Mouse (Mus musculus): ENCODE measurements at regions not wholly inside any gene's neighbourhood (a gene's known extent, or its start where the extent isn't known, plus 50 kb on each side); places are given as distances from the start of the nearest gene placed in this dataset.

GRCm38 (mm10) chr15:36866088-36866487 is 141.5 kb downstream of the Zfp706 start:
- Histone ChIP-seq H3K4me1 (replicated peaks) (no peaks in the 10 kb centered on the region), H3K9me3 (no peaks in the 10 kb centered on the region), H3K9ac (no peak overlapping the region), H3K4me3 (replicated peaks) (no peak overlapping the region), H3K27me3 (replicated peaks) (no peaks in the 10 kb centered on the region), H3K27ac (no peak overlapping the region), H3K4me2 (replicated peaks) (no peak overlapping the region), H3K36me3 (no peaks in the 10 kb centered on the region)
- no peak for ATAC-seq
- 44% methylated on average over 1 of the region's 1 CpGs for WGBS

- Histone ChIP-seq H3K4me1 (replicated peaks) (no peaks in the 10 kb centered on the region), H3K4me3 (replicated peaks) (no peak overlapping the region), H3K36me3 (no peaks in the 10 kb centered on the region), H3K27me3 (replicated peaks) (no peaks in the 10 kb centered on the region), H3K9ac (no peak overlapping the region), H3K27ac (no peak overlapping the region), H3K9me3 (no peaks in the 10 kb centered on the region), H3K4me2 (replicated peaks) (no peak overlapping the region)
- 42% methylated on average over 3 of the region's 3 CpGs for WGBS
- ATAC-seq: no peak
These were observed 142.2 kb downstream of the Zfp706 start for GRCm38 (mm10) chr15:36865332-36865731.

GRCm38 (mm10) chr15:36864046-36864445 is 143.5 kb downstream of the Zfp706 start:
- H3K36me3 ChIP-seq: no peaks in the 10 kb centered on the region
- no peaks in the 10 kb centered on the region for H3K9me3 ChIP-seq
- WGBS: 67% methylated on average over 2 of the region's 2 CpGs
- H3K27ac ChIP-seq: no peak overlapping the region
- H3K4me2 ChIP-seq (replicated peaks): no peak overlapping the region
- no peak overlapping the region for H3K9ac ChIP-seq
- no peak for ATAC-seq
- no peaks in the 10 kb centered on the region for H3K27me3 ChIP-seq (replicated peaks)
- no peaks in the 10 kb centered on the region for H3K4me1 ChIP-seq (replicated peaks)
- no peak overlapping the region for H3K4me3 ChIP-seq (replicated peaks)

- Histone ChIP-seq H3K27ac (no peak overlapping the region), H3K9ac (no peak overlapping the region), H3K36me3 (no peaks in the 10 kb centered on the region), H3K9me3 (no peaks in the 10 kb centered on the region), H3K4me1 (replicated peaks) (peaks cover 7% of the 10 kb centered on the region; the same call in 1 of the 2 replicates), H3K4me3 (replicated peaks) (no peak overlapping the region), H3K27me3 (replicated peaks) (no peaks in the 10 kb centered on the region), H3K4me2 (replicated peaks) (no peak overlapping the region)
- 82% methylated on average over 4 of the region's 4 CpGs for WGBS
- no peak for ATAC-seq
These were observed 148.9 kb downstream of the Zfp706 start for GRCm38 (mm10) chr15:36858711-36859110.

- Histone ChIP-seq H3K4me3 (replicated peaks) (no peak overlapping the region), H3K36me3 (no peaks in the 10 kb centered on the region), H3K4me1 (replicated peaks) (peaks cover 7% of the 10 kb centered on the region; the same call in 1 of the 2 replicates), H3K4me2 (replicated peaks) (no peak overlapping the region), H3K27me3 (replicated peaks) (no peaks in the 10 kb centered on the region), H3K9ac (no peak overlapping the region), H3K9me3 (no peaks in the 10 kb centered on the region), H3K27ac (no peak overlapping the region)
- ATAC-seq: no peak
- WGBS: 77% methylated on average over 1 of the region's 1 CpGs
These were observed 150.0 kb downstream of the Zfp706 start for GRCm38 (mm10) chr15:36857622-36858021.

- Histone ChIP-seq H3K4me1 (replicated peaks) (peaks cover 7% of the 10 kb centered on the region; the same call in 1 of the 2 replicates), H3K9ac (no peak overlapping the region), H3K27ac (no peak overlapping the region), H3K9me3 (no peaks in the 10 kb centered on the region), H3K4me3 (replicated peaks) (no peak overlapping the region), H3K36me3 (no peaks in the 10 kb centered on the region), H3K4me2 (replicated peaks) (no peak overlapping the region), H3K27me3 (replicated peaks) (no peaks in the 10 kb centered on the region)
- ATAC-seq: 0 out of 2 replicates have a peak, but pooled peaks have one; percentile 7
- WGBS: 73% methylated on average over 7 of the region's 7 CpGs
These were observed 151.9 kb downstream of the Zfp706 start for GRCm38 (mm10) chr15:36855550-36856131.

GRCm38 (mm10) chr15:36854900-36855321 is 152.7 kb downstream of the Zfp706 start:
- 47% methylated on average over 6 of the region's 6 CpGs for whole genome bisulfite sequencing

GRCm38 (mm10) chr15:36852229-36852821 is 155.2 kb downstream of the Zfp706 start:
- Histone ChIP-seq H3K36me3 (no peaks in the 10 kb centered on the region), H3K4me1 (replicated peaks) (peaks cover 7% of the 10 kb centered on the region; the same call in 1 of the 2 replicates), H3K4me2 (replicated peaks) (no peak overlapping the region), H3K4me3 (replicated peaks) (no peak overlapping the region), H3K9me3 (no peaks in the 10 kb centered on the region), H3K27ac (0 out of 2 replicates have a peak overlapping the region, but pooled peaks have one; percentile 2), H3K9ac (no peak overlapping the region), H3K27me3 (replicated peaks) (no peaks in the 10 kb centered on the region)
- 45% methylated on average over 6 of the region's 6 CpGs for WGBS
- ATAC-seq: peak; percentile 91

More at GRCm38 (mm10) chr15:36854900-36855321, 152.7 kb downstream of the Zfp706 start:
- Histone ChIP-seq H3K4me3 (replicated peaks) (no peak overlapping the region), H3K4me2 (replicated peaks) (no peak overlapping the region), H3K4me1 (replicated peaks) (peaks cover 7% of the 10 kb centered on the region; the same call in 1 of the 2 replicates), H3K27me3 (replicated peaks) (no peaks in the 10 kb centered on the region), H3K27ac (no peak overlapping the region), H3K36me3 (no peaks in the 10 kb centered on the region), H3K9me3 (no peaks in the 10 kb centered on the region), H3K9ac (no peak overlapping the region)
- no peak for ATAC-seq

- H3K4me2 ChIP-seq (replicated peaks): no peak overlapping the region
- no peaks in the 10 kb centered on the region for H3K36me3 ChIP-seq
- no peak overlapping the region for H3K9ac ChIP-seq
- H3K4me1 ChIP-seq (replicated peaks): peaks cover 3% of the 10 kb centered on the region
- whole genome bisulfite sequencing: 42% methylated on average over 5 of the region's 5 CpGs
- H3K27me3 ChIP-seq (replicated peaks): no peaks in the 10 kb centered on the region
- no peak overlapping the region for H3K4me3 ChIP-seq (replicated peaks)
- H3K27ac ChIP-seq: no peak overlapping the region
- no peaks in the 10 kb centered on the region for H3K9me3 ChIP-seq
- ATAC-seq: no peak
These were observed 159.3 kb downstream of the Zfp706 start for GRCm38 (mm10) chr15:36848238-36848637.

GRCm38 (mm10) chr15:36846806-36847205 is 160.8 kb downstream of the Zfp706 start:
- Histone ChIP-seq H3K9ac (no peak overlapping the region), H3K4me2 (replicated peaks) (no peak overlapping the region), H3K4me3 (replicated peaks) (no peak overlapping the region), H3K27me3 (replicated peaks) (no peaks in the 10 kb centered on the region), H3K36me3 (no peaks in the 10 kb centered on the region), H3K4me1 (replicated peaks) (peaks cover 11% of the 10 kb centered on the region), H3K9me3 (no peaks in the 10 kb centered on the region), H3K27ac (no peak overlapping the region)
- 65% methylated on average over 9 of the region's 9 CpGs for WGBS
- no peak for ATAC-seq

Data from intestine, embryonic 15.5 days (tissue).